Mouse (Mus musculus): ENCODE measurements at regions not wholly inside any gene's neighbourhood (a gene's known extent, or its start where the extent isn't known, plus 50 kb on each side); places are given as distances from the start of the nearest gene placed in this dataset.
"Not testable (repeated sequence)": the region's sequence is repeated elsewhere in the genome, so short reads cannot be mapped to it uniquely, and the experiment has no call there.

DNA sequence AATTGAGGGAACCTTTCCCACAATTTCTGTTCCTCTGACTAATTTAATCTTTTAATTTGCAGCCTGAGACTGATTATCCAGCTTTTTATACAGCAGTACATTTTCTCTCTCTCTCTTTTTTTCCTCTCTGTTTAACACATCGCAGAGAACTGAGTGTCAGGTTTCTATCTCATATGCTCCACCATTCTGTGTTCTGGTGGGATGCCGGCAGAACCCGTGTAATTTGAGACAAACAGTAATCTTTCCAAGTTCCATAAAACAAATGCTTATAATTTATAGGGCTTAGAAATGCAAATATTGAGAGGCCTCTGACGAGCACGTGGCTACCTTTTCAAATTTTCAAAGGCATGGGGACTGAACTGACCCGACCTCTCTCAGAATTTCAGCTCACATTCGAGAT lies 59.1 kb downstream of the Zbtb18 start:
- DNase-seq (ENCODE audit: low spot score), result no peak

DNA sequence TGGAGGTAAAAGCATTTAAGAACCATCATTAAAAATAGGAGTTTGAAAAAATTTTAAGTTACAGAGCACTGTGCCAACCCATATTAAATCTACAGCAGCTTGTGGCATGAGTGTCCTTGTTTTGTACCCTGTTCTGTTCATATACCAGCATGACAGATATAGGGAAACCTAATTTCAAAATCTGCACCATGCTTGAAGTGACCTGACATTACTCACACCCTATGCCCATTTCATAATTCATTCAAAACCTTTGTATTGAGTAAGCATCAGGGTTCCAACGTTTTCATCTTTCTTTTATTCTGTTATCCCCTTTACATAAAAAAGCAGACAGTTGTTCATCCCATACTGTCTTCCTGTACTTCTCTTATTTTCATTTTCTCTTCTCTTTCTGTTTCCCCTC lies 61.8 kb downstream of the Zbtb18 start:
- no peak for DNase-seq (ENCODE audit: low spot score)

DNA sequence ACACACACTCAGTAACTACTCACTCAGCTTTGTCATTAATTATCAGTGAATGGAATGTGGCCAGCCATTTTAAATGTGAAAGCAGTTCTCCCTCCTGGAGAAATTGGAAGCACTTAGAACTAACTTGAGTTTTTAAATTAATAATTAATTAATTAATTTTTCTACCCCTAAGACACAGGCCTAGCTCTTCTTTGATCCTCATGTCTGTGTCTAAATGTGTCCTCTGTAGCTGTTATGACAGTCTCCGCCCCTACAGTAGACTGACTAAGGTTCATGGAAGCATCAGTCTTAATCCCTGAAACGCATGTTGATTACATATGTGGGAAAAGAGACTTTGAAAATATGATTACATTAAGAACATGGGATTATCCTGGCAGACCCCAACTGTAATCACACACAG lies 62.6 kb downstream of the Zbtb18 start:
- DNase-seq (ENCODE audit: low spot score), result no peak

DNA sequence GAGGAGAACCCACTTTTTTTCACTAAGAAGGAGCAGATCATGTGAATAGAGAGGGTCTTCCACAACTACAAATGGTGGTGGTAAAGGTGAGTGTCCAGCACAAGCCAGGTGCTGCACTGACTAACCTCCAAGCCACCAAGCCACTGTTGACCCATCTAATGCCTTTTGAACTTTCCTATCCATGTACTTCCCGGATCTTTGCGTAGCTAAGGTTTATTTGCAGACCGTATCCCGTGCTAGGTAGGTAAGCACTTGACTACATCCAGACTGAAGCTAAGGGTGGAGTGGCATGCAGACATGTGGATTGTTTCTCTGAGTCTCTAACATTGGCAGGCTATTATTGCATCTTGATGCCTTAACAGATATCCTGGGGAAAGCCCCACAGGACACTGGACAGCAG lies 65.2 kb downstream of the Zbtb18 start:
- DNase-seq (ENCODE audit: low spot score), result not testable (repeated sequence)

DNA sequence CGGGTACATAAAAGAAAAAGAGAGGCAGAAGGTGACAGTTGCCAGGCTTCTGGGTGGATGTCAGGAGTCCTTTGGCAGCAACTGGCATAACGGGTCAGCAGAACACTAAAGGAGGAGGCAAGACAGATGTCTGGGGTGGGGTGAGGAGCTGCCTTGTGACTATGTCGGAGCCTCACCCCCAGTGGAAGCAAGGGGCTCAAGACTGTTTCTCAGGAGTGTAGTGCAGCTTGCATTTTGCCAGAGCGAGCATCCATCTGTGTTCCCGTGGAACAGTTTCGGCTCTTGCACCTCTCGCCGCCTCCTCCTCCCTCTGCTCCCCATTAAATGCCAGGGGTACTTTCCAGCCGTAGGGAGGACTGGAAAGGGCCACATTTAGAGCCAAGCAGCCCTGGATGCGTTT lies 67.6 kb downstream of the Zbtb18 start:
- no peak for DNase-seq (ENCODE audit: low spot score)

GRCm38 (mm10) chr1:177512116-177512515 lies 70.0 kb downstream of the Zbtb18 start:
- DNase-seq (ENCODE audit: low spot score), result no peak

DNA sequence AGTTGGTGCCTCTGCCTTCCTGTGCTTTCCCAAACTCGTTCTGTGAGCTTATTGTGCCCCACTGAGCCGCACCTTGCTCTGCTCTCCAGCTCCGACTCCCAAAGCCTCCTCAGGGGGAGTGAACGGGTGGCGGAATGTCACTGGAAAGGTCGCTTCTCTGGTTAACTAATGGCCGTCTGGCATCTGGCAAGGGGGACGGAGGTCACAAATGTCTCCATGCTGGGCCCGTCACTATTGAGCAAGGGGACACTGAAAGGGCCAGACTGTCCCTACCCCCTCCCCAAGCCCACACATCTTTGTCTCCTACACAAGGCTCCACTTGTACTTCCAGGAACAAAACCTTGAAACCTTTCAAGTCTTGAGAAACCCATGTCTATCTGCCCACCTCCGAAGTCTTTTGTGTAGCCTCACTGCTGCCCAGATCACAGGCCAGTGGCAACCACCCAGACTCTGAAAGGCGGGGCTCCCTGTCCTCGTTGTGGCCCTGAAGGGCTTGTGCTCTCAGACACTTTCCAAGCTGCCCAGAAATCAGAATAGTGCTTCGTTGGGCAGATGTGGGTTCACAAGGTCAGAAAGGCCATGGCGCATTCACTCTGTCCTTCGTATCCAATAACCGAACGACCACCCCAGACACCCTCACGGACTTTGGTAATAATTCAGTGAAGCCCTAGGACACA lies 75.9 kb downstream of the Zbtb18 start:
- no peak for DNase-seq (ENCODE audit: low spot score)

DNA sequence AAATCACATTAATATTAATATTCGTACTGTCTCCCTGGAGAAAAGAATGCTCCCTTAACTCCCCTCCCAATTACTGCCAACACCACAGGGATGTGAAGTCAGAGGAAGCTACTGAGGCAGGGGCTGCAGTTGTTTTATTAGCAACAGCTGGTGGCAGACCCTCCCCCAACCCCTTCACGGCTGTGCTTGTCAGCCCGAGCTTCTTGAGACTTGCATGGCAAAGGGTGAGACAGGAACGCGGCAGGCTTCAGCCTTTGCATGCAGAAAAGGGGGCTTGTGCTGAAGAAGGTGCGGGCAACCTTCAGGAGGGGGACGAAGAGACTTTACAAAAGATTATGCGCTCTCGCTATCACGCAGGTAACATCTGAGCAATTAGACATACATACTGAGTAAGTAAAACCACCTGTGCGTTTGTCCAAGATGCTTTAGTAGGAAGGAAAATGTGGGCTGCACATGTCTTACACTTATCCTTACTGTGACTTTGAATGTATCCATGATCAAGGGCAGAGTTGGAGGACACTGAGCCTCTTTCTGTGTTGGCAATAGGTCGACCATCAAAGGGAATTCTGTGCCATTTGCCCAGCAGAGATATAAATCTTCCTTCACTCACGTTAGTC lies 76.9 kb downstream of the Zbtb18 start:
- DNase-seq (ENCODE audit: low spot score), result no peak

DNA sequence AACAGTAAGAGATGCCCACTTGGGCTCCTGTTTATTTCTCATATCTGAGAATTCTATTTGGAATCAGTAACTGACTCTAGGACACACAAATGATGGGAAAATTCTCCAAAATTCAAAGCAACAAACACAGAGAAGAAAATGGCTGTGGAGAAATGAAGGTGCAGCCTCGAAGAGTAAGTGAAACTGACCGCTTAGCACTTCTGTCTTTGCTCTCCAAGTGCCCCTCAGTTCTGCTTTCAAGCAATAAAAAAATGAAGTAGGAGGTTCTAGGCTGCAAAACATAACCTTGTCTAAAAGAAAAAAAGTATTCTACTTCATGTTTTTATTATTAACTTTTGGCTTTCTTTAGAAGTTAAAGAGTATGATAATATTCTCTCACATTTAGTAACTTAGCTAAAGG lies 79.0 kb downstream of the Zbtb18 start:
- no peak for DNase-seq (ENCODE audit: low spot score)

- no peak for DNase-seq (ENCODE audit: low spot score)
These were observed 83.0 kb downstream of the Zbtb18 start for GRCm38 (mm10) chr1:177525141-177525540.

- no peak for DNase-seq (ENCODE audit: low spot score)
These were observed 89.6 kb downstream of the Zbtb18 start for GRCm38 (mm10) chr1:177531791-177532190.

DNA sequence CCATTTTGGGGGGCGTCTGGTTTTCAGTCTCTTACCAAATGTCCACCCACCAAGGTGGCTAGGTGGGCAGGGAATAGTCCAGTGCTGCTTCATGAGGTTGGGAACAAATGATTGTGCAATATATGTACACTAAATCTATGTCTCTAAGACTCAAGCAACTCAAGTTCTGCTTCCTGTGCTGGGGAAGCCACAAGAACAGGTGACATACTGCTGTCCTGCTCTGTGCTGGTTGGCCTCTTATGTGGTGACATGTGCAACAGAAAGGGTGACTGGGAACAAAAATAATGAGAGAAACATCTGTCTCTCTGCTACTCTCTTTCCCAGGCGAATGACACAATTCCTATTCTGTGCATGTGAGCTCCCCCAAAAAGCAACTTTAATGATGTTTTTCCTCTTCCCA lies 90.5 kb downstream of the Zbtb18 start:
- no peak for DNase-seq (ENCODE audit: low spot score)

- DNase-seq (ENCODE audit: low spot score), result no peak
These were observed 91.2 kb downstream of the Zbtb18 start for GRCm38 (mm10) chr1:177533332-177533731.

DNA sequence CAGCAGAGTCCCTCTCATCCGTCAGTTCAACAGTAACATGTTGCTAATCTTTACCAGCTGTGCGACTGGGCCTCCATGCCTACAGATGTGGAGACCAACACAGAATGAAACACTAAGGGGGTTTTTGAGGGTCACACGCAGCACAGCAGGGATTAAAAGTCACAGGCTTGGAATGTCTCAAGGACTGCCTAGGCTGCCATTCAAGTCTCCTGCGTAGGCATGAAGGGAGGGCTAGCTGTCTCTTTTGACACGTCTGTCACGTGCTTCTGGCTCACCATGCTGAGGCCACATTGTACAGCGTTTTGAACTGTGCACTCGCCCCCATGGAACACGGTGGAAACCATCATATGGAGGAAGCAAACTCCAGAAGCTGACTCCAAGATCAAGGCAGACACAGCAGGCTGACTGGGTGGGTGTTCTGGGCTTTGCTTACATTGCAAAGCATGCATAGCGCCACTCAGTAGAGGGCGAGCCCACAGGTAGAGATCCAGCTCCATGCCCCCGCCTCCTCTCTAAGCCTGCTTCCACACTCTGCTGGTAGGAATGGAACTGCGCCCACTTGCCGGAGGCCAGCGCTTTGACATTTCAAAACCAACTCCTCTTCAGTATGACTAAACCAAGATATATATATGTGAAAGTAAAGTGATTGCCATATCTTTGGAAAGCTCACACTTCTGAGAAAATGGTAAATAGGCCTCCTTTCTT lies 103.0 kb downstream of the Zbtb18 start:
- no peak for DNase-seq (ENCODE audit: low spot score)

GRCm38 (mm10) chr1:177547716-177548115 lies 105.6 kb downstream of the Zbtb18 start:
- no peak for DNase-seq (ENCODE audit: low spot score)

DNA sequence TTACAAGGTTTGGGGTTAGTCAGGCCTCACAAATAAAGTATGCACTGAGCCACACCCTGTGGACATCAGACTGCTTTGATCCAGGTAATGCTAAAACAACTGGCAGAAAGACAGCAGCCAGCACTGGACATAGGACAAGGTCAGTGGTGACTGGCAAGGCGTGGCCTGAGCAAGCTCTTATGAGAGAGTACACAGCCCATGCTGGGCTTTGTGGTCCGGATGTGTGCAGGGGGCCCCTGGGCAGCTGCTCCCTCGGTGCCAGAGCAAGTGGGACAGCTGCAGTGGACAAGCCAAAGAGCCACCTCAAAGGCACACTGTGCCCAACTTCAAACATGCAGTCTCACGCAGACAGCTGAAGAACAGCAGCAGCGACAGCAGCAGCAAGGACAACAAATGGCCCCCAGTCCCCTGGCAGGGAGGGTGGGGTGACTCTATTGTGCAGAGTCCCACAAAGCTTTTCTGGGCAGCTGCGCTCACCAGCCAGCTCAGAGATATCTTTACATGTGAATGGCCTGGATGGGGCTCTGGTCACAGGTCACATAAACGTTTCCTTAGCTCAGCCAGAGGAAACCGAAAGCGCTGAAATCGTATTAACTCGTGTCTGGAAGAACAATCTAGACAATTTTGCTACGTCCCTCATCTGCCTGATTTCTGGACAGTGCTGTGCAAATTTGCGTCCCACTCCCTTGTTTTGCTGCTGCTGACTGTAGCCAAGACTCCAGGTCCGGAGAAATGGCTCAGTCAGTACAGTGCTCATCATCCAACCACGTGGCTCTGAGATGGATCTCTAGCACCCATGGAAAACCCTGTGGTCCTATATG lies 113.5 kb downstream of the Zbtb18 start:
- DNase-seq (ENCODE audit: low spot score), result no peak

- DNase-seq (ENCODE audit: low spot score), result no peak
These were observed 115.3 kb downstream of the Zbtb18 start for GRCm38 (mm10) chr1:177557432-177557831.

DNA sequence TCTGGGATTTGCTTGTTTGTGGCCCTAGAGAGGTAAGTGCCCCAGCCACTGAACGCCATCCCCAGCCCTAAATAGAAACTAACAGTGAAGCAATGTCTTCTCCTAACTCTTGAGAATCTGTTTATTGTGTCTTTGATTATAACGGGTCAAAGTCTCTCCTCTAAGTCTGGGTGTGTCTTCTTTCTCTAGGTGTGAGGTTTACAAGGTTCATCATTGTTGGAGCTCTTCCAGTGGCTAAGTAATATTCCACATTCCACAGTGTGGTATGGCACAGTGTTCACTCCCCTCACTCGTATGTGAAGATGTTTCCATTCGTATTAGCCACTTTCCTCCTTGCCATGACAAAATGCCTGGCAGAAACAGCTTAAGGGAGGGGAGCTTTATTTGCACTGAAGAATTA lies 115.7 kb downstream of the Zbtb18 start:
- no peak for DNase-seq (ENCODE audit: low spot score)

DNA sequence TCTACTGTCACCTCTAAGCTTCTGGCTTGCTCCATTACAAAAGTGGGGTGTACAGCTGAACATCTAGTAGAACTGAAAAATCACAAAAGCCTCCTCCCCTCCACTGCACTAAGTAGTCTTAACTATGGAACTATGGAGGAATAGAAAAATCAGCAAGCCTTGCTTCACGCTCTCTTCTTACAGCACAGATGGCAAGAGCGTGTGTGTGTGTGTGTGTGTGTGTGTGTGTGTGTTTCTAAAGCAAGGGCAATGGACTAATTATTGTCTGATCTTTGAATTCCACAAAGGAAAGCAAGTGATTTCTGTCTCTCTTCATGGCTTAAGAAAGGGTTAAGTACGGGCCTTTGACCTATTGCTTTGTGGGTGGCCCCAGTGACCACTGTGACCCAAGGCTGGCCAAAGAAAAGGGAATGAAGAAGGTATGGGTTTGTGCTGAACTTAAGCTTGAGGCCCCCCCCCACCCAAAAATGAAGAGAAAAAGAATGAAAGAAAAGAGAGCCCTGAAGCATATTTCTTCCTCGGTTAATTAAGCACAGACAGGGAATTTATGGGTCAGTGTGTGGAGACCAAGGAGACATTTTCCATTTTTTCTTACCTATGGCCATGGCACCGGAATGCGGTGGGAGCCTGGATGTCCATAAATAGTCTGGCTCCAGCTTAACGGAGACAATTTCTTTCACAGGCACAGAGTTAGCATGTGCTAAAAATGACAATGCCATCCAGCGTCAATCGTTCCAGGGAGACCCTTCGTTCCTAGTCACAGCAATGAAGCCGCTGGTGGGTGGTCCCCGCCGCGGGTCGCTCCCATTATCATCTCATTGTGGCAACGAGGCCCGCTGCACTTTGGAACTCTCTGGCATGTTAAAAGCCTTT lies 119.8 kb downstream of the Zbtb18 start:
- DNase-seq (ENCODE audit: low spot score), result no peak

DNA sequence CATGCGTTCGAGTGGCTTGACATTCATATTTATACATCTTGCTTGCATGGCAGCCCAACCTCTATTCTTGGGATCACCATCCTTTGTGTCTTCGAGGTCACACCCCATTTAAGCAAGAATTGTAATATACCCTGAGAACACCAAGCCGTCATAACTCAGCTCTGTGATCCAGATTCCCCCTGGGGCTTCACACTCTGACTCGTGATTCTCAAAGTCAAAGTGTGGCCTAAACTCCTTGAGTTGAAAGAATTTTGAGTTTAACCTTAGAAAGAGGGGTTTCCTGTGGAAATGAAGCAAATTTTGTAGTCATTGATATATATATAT lies 120.4 kb downstream of the Zbtb18 start:
- DNase-seq (ENCODE audit: low spot score), result no peak

- no peak for DNase-seq (ENCODE audit: low spot score)
These were observed 123.5 kb downstream of the Zbtb18 start for GRCm38 (mm10) chr1:177565678-177566077.
